Mouse (Mus musculus) layer of hippocampus, postnatal 36 days (tissue): ENCODE data around the gene Sox11. TPM values are rescaled to one million over a fixed set of nuclear protein-coding genes. Genes with fewer than 3 reads are reported as not detected.
A peak's percentile ranks its signal among the peaks of the same experiment; 100 is the strongest.

Experiments used
- DNase-seq, 2 experiments: peaks; one replicate each; pipeline ENCODE4 v3.0.0; 2022
- total RNA-seq, 2 experiments: library from RNA; stranded (reverse); gene quantifications; 2 replicates each; pipeline ENCODE4 v1.2.3; 2021

The Sox11 gene
- 10 to 100 TPM; 24.5 to 25.5 TPM for total RNA-seq

DNA sequence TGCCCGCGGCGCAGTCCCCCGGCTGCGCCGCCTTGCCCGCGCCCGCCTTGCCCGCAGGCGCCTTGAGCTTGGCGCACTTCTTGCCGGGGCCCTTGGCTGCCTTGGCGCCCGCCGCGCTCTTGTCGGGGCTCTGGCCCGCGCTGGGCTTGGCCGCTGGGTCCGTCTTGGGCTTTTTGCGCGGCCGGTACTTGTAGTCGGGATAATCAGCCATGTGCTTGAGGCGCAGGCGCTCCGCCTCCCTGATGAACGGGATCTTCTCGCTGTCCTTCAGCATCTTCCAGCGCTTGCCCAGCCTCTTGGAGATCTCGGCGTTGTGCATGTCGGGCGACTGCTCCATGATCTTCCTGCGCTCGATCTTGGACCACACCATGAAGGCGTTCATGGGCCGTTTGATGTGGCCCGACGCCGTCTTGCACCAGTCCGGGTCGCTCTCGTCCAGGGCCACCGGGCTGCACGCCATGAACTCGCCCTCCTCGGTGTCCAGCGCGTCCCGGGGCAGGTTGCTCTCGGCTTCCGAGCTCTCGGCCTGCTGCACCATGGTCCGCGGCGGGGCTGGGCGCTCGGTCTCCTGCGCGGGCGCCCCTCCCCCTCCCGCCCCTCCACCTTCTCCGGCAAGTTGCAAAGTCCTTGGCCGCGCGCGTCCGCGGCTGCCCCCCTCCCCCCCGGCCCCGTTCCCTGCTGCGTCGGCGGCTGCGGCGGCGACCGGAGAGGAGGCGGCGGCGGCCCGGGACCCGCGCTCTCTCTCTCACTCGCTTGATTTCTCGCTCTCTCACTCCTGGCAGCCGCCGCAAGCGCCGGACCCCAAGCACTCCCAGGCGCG, at the start of gene Sox11:
Gene Sox11, minus strand, starts transcription at position 704 of the 820 bp plus-strand sequence.
- peak in 1 of 2 experiments; percentile 49 for DNase-seq

DNA sequence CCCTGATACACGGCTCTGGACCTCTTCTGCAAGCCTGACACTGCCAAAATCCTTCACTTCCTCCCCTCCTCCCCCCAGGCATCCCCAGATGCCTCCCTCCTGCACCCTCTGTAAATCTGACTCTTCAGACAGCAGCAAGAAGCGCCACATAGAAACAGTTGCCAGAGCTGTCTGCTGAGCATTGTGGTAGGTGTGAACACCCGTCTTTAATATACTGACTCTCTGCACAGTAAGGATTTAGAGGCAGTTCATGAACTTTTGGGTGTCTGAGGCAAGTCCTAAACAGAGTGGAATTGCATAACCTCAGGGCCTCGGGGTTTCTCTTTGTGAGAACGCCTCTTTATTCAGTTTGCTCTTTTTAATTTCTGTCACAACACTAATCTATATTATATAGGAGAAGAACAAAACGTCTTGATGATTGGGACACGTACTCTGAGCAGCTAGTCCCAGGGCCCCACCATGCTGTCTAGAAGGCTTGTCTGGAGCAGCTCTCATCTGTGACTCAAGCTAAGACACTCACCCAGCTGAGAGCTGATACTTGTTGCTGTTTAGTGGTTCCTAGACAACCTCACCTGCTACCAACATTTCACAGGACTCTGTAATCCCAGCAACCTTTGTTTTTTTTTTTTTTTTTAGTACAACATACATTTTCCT, 49.4 kb upstream of the Sox11 start:
- DNase-seq: no peak

DNA sequence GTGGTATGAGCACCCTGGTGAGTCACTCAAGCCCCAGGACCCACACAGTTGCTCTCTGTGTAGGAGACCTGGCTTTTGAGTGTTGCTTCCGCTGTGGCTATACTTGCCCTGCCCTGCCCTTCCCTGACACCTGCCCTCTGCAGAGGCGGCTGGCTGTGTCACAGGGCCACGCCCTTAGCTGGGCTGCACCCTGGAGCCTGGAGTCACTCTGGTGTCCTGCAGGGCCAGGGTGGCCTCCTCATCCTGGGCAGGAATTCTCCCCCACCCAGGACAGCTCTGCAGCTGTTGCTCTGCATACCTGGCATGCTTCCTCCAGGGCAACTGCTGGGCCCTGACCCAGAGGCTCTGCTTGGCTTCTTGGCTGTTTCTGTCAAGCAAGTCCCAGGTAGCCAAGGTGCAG, 48.1 kb upstream of the Sox11 start:
- DNase-seq: no peak

DNA sequence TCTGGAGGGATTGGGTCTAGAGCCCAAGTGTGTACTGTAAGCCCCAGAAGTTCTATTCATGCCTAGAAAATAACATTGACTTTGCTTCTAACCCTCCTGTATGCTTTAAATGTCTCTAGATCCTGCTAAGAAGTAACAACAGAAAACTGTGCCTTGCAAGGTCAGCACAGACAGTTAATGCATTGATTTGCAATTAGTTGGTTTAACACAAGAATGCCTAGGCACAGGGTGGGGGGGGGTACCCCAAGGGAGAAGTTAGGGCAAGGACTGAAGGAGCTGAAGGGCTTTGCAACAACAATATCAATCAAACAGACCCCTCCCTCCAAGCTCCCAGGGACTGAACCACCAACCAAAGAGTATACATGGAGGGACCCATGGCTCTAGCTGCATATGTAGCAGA, 47.1 kb upstream of the Sox11 start:
- no peak for DNase-seq

DNA sequence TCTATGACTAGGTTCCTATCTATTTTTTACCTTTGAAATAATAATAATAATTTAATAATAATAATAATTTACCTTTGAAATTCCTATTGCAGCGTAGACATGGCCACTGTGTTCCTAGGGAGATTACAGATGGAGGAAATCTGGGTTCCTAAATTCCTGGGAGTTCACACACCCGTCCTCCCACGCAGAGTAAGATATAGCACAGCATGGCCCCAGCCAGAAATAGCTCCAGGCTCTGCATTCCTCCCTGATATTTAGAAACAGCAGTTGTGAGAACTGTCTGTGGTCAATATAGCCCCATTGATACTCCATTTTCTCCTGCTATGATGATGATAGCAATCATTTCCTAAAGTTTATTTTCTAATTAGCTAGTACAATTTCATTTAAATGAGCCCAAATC, 30.1 kb upstream of the Sox11 start:
- no peak for DNase-seq

DNA sequence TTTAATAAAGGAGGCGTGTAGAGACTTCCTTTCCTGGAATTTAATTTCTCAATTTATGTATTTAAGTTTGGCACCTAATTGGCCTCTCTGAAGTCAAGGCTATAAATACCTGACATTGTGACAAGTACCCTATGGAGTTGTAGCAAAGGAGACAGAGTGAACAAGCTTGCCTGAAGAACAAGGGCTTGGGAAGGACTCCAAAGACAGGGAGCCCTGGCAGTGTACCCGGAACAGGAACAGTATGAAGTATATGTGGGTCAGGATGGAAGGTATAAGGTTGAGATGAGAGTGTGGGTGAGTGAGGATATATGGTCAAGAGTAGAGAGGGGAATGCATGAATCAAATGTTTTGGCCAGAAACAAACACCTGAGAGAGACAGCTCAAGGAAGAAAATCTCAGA, 28.4 kb upstream of the Sox11 start:
- no peak for DNase-seq

DNA sequence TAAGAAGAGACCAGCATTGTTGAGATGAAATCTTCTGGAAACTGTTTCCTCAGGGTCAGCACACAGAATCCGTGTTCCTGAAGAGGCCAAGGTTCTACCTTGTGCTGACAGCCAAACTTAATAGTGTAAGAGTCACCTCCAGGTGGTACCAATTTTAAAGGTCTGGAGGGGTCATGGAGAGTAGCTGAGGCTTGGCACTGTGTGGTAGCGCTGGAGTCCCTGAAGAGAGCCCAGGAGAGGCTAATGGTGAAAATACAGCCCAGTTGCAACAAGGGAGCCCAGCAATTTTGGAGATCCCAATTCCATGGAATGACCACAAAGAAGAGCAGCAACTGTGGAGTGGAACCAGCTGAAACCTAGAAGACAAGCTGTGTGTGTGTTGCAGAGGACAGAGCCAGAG, 25.1 kb upstream of the Sox11 start:
- no peak for DNase-seq

DNA sequence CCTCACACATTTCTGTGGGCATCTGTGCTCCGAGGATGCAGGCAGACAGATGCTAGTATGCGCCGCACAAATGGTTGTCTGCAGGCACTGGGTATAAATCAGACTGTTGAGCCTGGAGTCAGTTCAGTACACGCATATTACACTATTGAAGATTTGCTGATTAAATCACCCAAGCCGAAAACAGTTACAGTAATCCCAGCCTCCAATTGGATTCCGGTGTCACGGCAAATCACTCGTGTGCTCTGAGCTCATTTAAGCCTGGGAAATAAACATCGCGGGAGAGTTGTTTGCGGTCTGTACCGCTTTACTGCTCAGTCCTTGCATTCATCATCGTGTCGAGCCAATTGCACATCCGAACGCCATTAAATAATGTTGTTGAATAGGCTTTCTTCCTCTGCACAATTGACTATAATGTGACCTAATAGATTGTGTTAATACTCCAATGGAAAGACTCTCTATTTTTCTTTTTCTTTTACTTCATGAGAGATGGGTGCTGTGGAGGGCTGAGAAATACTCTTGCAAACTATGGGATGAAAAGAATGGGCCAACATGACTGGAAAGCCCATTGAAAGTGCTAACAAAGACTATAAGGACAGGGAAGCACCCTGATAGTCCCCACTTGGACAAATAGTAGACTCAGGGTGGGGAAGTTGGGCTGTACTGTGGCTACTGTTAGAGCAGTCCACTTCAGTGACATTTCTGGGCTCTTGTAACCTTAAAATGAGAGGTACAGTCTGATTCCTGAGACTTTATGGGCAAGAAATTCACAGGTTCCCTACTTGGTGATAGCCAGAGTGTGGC, 21.7 kb upstream of the Sox11 start:
- peak in 1 of 2 experiments; percentile 6 for DNase-seq

DNA sequence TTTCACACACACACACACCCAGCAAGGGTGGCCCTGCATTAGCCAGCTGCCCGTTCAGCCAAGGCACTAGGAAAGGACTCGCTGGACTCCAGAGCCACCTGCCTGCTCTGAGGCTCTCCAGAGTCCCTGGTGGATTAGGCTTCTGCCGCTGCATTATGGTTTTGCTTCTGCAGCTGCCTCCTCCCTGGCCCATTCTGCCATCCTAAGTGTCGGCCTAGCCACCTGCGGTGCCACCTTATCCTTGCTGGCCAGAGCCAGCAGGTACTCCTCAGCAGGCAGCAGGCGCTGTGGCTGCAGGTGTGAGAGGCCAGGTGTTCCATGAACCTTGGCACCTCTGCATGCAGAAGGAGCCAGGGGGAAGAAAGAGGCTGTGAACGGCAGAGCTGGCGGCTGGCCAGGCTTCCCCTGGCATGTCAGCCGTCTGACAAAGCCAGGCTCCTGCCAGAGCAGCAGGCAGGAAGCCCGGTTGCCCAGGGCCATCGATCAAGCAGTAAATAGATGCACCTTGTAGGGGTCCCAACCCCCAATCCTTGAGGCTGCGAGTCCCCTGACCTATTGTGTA, 14.8 kb upstream of the Sox11 start:
- no peak for DNase-seq

DNA sequence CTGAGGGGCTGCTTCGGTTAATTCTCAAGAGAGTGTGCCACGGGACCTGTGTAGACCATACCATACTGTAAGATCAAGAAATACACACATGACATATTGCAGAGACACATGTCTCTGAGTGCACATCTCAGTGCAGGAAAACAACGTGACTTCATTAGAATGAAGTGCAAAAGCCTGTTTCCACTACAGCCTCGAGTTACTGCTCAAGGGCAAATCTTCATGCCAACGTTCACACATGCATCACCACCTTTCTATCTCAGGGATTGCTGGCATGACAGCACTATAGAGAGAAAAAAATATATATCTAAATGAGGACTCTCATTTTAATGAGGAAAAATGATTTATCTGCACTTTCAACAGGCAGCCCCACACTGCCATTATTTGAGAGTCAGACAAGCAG, 14.2 kb upstream of the Sox11 start:
- no peak for DNase-seq

DNA sequence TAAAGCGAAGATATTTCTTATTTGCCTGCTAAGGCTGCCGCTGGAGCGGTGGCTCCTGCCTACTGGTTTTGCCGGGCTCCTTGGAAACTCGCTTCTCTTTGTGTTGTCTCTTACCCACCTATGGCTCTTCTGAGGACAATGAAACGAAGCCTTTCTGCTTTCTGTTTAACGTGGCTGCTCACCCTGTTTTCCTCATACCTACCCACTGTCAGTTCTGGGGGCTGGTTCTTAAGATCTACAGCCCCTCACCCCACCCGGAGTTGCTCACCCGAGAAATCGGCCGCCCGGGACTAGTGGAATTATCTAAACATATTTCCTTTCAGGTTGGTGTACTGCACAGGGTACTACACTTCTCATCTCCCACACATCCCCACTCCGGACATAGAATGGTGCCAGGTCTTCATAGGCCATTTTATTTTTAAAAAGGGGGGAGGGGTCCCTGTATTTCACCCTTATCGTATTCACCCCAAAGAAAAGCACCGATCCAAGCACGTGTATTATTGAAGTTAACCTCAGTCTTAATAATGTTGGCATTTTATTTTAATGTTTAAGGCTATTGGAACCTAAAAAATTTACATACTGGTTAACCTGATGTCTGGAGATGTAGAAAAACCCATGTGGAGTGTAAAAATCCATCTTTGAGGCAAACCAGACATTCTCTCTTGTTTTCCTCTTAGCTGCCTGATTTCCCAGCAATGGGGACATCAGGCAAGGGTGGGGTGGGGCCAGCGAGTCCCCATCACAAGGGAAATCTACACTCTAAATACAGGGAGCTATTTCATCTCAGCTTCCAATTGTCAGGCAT, 1.4 kb upstream of the Sox11 start:
- no peak for DNase-seq

DNA sequence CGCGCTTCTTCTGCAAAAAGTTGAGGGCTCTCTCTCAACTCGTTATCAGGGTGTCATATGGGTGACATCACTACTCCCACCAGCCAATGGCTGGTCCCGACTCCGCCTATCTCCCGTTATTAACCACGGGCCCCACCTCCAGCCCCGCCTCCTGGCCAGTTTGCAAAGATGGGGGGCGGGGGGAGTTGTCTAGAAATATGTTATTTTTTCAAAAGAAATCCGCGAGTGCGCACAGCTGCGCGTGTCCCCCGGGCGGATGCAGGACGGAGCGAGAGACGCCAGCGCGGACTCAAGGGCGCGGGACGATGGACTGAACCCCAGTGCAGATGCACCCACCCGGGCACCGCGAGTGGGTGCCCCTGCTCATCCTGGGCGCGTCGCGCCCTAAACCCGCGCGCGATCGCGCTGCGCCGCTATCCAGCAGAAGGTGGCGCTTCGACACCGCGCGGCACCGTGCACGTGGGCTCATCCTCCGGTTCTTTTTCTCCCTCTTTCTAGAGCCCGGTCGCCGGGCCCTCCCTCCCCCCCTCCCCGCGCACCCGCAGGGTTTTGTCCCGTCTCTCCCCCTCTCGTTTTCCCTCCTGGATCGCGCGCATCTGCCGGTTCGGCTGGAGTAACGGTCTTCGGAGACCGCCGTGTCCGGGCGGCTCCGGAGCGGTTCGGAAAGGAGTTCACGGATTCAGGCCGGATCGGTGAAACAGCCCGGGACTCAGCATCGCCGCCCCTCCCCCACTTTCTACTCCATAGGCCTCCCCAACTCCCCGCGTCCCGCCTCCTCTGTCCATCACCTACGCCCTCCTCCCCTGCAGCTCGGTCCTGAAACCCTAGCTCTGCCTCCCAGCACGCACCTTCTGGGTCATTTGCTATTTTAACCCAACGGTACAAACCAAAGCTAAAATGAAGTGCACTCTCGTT, 574 bp upstream of the Sox11 start:
- peak; percentile 92 for DNase-seq

DNA sequence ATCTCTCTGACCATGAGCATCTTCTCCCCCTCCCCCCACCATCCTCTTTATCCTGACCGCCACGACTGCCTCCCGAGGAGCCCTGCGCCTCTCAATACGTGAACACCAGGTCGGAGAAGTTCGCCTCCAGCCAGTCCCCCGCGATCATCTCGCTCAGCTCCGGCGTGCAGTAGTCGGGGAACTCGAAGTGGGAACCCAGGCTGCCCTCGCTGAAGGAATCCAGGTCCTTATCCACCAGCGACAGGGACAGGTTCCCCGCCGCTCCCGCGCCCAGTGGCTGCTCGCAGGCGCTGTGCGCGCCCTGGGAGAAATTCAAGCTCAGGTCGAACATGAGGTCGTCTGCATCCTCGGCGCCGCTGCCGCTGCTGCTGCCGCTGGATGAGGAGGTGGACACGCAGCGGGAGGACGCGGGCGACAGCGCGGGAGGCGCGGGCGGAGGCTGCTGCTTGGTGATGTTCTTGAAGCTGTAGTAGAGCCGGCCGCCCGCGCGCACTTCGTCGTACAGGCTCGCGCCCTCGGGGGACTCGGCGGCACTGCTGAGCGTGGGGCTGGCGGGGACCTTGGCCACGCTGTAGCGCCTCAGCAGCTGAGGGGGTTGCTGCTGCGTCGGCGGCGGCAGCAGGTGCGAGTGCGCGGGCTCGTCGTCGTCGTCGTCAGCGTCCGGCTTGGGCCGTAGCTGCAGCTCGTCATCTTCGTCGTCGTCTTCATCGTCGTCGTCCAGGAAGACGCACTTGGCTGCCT, 1.1 kb downstream of the Sox11 start:
- peak; percentile 61 to 69 for DNase-seq

DNA sequence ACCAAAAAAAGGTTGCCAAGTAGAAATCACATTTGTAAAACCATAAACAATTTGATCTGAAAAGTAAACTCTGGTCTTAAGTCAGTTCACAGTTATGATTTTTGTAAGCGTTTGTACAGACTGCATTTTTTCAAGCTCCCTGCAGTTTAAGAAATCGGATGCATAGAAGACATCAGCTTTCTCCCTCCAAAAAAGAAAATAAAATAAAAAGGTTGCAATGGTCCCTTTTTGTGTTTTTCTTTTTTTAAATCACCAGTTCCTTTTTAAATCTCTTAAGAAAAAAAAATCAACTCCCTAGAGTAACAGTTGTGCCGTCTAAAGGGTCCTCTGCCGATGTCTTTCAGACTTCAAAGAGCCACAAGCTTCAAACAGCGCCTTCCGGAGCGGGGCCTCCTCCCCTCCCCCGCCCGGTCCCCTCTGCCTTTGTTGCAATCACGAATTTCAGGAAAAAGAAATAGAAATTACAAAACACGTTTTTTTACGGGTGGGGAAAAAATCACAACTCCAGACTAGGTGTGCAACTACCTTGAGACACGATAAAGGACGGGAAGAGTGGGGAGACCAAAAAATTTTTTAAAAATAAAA, 1.8 kb downstream of the Sox11 start:
- no peak for DNase-seq

DNA sequence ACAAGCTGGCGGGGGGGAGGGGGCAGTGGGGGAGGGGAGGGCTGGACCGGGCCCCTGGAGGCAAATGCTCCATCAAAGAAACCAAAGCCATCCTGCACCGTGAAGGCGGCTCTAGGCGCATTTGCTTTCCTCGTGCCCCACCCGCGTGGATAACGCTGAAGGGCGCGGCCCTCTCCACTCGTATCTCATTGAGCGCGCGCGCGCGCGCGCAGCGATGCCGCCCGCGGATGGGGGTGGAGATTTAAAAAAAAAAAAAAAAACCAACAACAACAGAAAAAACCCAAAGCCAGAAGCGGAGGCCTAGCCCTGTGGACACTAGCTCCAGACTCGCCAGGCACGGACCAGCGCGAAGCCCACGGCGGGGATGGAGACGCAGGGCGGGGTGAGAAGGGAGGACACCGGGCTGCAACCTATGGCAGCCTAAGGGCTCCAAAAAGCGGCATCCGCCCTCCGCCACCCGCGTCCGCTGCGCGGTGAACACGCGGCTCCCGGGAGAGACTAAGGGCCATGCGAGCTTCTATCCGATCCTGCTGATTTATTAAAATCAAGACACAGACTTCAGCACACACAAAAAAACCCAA, 3.1 kb downstream of the Sox11 start:
- peak; percentile 58 to 63 for DNase-seq

DNA sequence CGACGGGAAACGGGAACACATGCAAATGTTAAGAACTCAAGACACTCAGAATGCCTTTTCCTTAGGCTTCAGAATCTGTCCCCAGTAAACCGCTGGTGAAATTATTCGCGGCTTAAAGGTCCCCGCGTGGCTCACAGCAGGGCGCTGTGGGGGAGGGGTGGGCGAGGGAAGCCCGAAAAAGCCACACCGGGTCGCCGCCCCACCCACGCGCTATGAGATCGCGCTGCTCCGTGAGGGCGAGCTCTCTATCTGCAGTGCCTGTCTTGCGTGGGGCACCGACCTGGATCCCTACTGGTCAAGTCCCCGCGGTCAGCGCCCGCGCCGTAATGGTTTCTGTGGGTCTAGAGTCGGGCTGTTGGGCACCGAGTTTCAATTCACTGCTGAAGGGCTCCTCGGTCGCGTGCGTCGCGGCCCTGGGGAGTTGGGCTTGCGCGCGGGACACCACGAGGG, 3.6 kb downstream of the Sox11 start:
- DNase-seq: peak; percentile 52 to 59

DNA sequence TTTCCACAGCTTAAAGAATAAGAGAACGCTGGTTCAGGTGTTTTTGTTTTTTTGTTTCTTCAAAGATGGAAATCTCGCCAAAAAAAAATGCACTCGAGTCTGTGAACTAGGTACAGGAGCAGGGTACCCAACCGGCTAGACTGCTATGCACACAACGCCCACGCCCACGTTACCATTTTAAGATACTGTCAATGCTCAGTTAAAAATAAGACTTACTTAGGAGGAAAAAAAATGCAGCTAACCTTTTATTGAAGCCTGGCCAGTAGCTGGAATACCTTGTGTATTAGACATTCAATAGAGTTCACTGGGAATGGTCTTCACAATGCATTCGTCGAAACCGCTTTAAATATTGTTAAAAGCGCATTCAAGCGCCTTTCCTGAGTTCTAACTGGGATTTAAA, 4.3 kb downstream of the Sox11 start:
- DNase-seq: no peak

DNA sequence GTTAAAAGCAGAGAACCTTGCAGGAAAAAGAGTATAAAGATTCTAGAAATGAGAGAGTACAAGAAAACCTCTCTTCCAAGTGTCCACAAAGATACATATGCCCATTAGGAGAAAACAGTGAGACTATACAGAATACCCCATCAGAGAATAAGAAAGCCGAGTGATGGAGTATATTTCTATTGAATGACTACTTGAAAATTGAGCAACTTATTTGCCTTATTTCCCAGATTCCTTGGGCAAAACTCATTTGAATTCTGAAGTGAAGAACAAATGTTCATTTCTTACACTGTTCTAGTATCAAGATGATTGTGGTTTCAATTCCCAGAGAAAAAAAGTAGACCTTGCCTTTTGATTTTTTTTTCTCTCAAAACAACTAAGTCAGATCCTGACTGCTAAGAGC, 4.9 kb downstream of the Sox11 start:
- no peak for DNase-seq

DNA sequence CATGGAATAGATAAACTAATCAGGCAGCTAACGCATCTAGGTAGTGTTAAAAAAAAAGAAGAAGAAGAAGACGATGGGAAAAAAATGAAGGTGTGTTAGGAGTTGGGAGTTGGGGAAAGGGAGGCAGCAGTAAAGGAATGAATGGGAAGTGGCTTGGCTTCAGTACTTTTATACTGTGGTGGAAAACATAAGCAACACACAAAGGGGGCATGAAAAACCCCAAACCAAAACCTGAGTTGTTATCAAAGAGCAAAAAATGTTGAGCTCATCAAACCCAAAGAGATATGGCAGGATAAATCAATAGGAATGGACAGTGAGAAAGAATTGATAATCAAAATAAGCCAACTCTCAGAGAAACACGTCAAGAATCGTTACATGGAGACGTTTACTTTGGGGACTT, 5.6 kb downstream of the Sox11 start:
- DNase-seq: no peak
